Mouse (Mus musculus): ENCODE results near the gene Spata2.

The Spata2 gene

GRCm38 (mm10) chr2:167505127-167505526 lies 12.4 kb upstream of the Spata2 start:
- peaks cover 55% of the 10 kb centered on the region for H3K4me1 ChIP-seq (replicated peaks; ENCODE audit: low read depth, low read length)
- H3K4me3 ChIP-seq (replicated peaks; ENCODE audit: low read length) = peak overlapping the region; percentile 96
- H3K36me3 ChIP-seq (ENCODE audit: insufficient read depth, low read length) = peaks cover 59% of the 10 kb centered on the region
- no peaks in the 10 kb centered on the region for H3K27me3 ChIP-seq (ENCODE audit: insufficient read depth, low read length)
- TF ChIP-seq CTCF (conservative IDR thresholded peaks at IDR 0.05; ENCODE audit: low read length) (no peak), NANOG (IDR thresholded peaks at IDR 0.05; ENCODE audit: borderline replicate concordance, low read length) (no peak), POU5F1 (IDR thresholded peaks at IDR 0.05; ENCODE audit: borderline replicate concordance, low read length) (no peak)
- no peaks in the 10 kb centered on the region for H3K9me3 ChIP-seq (ENCODE audit: low read length)

GRCm38 (mm10) chr2:167503896-167504349 lies 11.2 kb upstream of the Spata2 start:
- no peaks in the 10 kb centered on the region for H3K9me3 ChIP-seq (ENCODE audit: low read length)
- H3K4me1 ChIP-seq (replicated peaks; ENCODE audit: low read depth, low read length) = peaks cover 55% of the 10 kb centered on the region
- TF ChIP-seq POU5F1 (IDR thresholded peaks at IDR 0.05; ENCODE audit: borderline replicate concordance, low read length) = no peak
- no peak for TF ChIP-seq NANOG (IDR thresholded peaks at IDR 0.05; ENCODE audit: borderline replicate concordance, low read length)
- no peak for TF ChIP-seq CTCF (conservative IDR thresholded peaks at IDR 0.05; ENCODE audit: low read length)
- no peaks in the 10 kb centered on the region for H3K27me3 ChIP-seq (ENCODE audit: insufficient read depth, low read length)
- H3K4me3 ChIP-seq (replicated peaks; ENCODE audit: low read length) = peak overlapping the region; percentile 96
- peaks cover 47% of the 10 kb centered on the region for H3K36me3 ChIP-seq (ENCODE audit: insufficient read depth, low read length)

GRCm38 (mm10) chr2:167503253-167503895 lies 10.7 kb upstream of the Spata2 start:
- Histone ChIP-seq H3K36me3 (ENCODE audit: insufficient read depth, low read length) (peaks cover 42% of the 10 kb centered on the region), H3K4me1 (replicated peaks; ENCODE audit: low read depth, low read length) (peaks cover 52% of the 10 kb centered on the region), H3K4me3 (replicated peaks; ENCODE audit: low read length) (peak overlapping the region; percentile 96), H3K27me3 (ENCODE audit: insufficient read depth, low read length) (no peaks in the 10 kb centered on the region), H3K9me3 (ENCODE audit: low read length) (no peaks in the 10 kb centered on the region)
- no peak for TF ChIP-seq CTCF (conservative IDR thresholded peaks at IDR 0.05; ENCODE audit: low read length)
- TF ChIP-seq POU5F1 (IDR thresholded peaks at IDR 0.05; ENCODE audit: borderline replicate concordance, low read length) = no peak
- TF ChIP-seq NANOG (IDR thresholded peaks at IDR 0.05; ENCODE audit: borderline replicate concordance, low read length) = no peak

GRCm38 (mm10) chr2:167502554-167503252 lies 10.0 kb upstream of the Spata2 start:
- peak overlapping the region; percentile 96 for H3K4me3 ChIP-seq (replicated peaks; ENCODE audit: low read length)
- peaks cover 35% of the 10 kb centered on the region for H3K36me3 ChIP-seq (ENCODE audit: insufficient read depth, low read length)
- H3K27me3 ChIP-seq (ENCODE audit: insufficient read depth, low read length) = no peaks in the 10 kb centered on the region
- H3K4me1 ChIP-seq (replicated peaks; ENCODE audit: low read depth, low read length) = peaks cover 48% of the 10 kb centered on the region
- H3K9me3 ChIP-seq (ENCODE audit: low read length) = no peaks in the 10 kb centered on the region
- TF ChIP-seq CTCF (conservative IDR thresholded peaks at IDR 0.05; ENCODE audit: low read length) (no peak), NANOG (IDR thresholded peaks at IDR 0.05; ENCODE audit: borderline replicate concordance, low read length) (no peak), POU5F1 (IDR thresholded peaks at IDR 0.05; ENCODE audit: borderline replicate concordance, low read length) (no peak)

- no peaks in the 10 kb centered on the region for H3K27me3 ChIP-seq (ENCODE audit: insufficient read depth, low read length)
- TF ChIP-seq CTCF (conservative IDR thresholded peaks at IDR 0.05; ENCODE audit: low read length) (peak; percentile 74), NANOG (IDR thresholded peaks at IDR 0.05; ENCODE audit: borderline replicate concordance, low read length) (no peak)
- peaks cover 29% of the 10 kb centered on the region for H3K4me1 ChIP-seq (replicated peaks; ENCODE audit: low read depth, low read length)
- H3K4me3 ChIP-seq (replicated peaks; ENCODE audit: low read length) = no peak overlapping the region
- H3K9me3 ChIP-seq (ENCODE audit: low read length) = no peaks in the 10 kb centered on the region
- peaks cover 17% of the 10 kb centered on the region for H3K36me3 ChIP-seq (ENCODE audit: insufficient read depth, low read length)
Observed at GRCm38 (mm10) chr2:167497272-167497671, 4.6 kb upstream of the Spata2 start.

- Histone ChIP-seq H3K4me3 (replicated peaks; ENCODE audit: low read length) (no peak overlapping the region), H3K4me1 (replicated peaks; ENCODE audit: low read depth, low read length) (peaks cover 33% of the 10 kb centered on the region), H3K36me3 (ENCODE audit: insufficient read depth, low read length) (peaks cover 17% of the 10 kb centered on the region), H3K9me3 (ENCODE audit: low read length) (no peaks in the 10 kb centered on the region), H3K27me3 (ENCODE audit: insufficient read depth, low read length) (no peaks in the 10 kb centered on the region)
- TF ChIP-seq CTCF (conservative IDR thresholded peaks at IDR 0.05; ENCODE audit: low read length) (no peak), NANOG (IDR thresholded peaks at IDR 0.05; ENCODE audit: borderline replicate concordance, low read length) (no peak), POU5F1 (IDR thresholded peaks at IDR 0.05; ENCODE audit: borderline replicate concordance, low read length) (no peak)
Observed at GRCm38 (mm10) chr2:167496437-167496836, 3.8 kb upstream of the Spata2 start.

GRCm38 (mm10) chr2:167491757-167492708 lies 654 bp downstream of the Spata2 start, which contains the start of gene Rnf114:
TSS of gene Rnf114 (plus strand) at chr2:167492645.
- Histone ChIP-seq H3K4me1 (replicated peaks; ENCODE audit: low read depth, low read length) (peaks cover 66% of the 10 kb centered on the region), H3K27me3 (ENCODE audit: insufficient read depth, low read length) (no peaks in the 10 kb centered on the region), H3K36me3 (ENCODE audit: insufficient read depth, low read length) (peaks cover 33% of the 10 kb centered on the region), H3K9me3 (ENCODE audit: low read length) (no peaks in the 10 kb centered on the region), H3K4me3 (replicated peaks; ENCODE audit: low read length) (peak within 1 kb of the TSS; percentile 99)
- TF ChIP-seq POU5F1 (IDR thresholded peaks at IDR 0.05; ENCODE audit: borderline replicate concordance, low read length) = no peak
- no peak for TF ChIP-seq CTCF (conservative IDR thresholded peaks at IDR 0.05; ENCODE audit: low read length)
- no peak for TF ChIP-seq NANOG (IDR thresholded peaks at IDR 0.05; ENCODE audit: borderline replicate concordance, low read length)

All from E14TG2a.4 (cell line).